Mouse (Mus musculus): ENCODE measurements around the gene Nfkbid.
A peak's percentile ranks its signal among the peaks of the same experiment; 100 is the strongest.

GRCm38 (mm10) chr7:30440697-30441096, 19.2 kb downstream of the Nfkbid start:
- peak; percentile 43 to 85; a peak in 3 of 4 replicates for TF ChIP-seq CTCF (conservative IDR thresholded peaks at IDR 0.05 in 1 of 2, IDR thresholded peaks at IDR 0.05 in 1 of 2; ENCODE audit: low read depth in 2 of 2, low read length in 2 of 2)
- TF ChIP-seq USF1 (IDR thresholded peaks at IDR 0.05; ENCODE audit: low read depth, low read length), result no peak
- peak; percentile 43 for TF ChIP-seq ZC3H11A (IDR thresholded peaks at IDR 0.05; ENCODE audit: low read depth, low read length)
- TF ChIP-seq POLR2A (IDR thresholded peaks at IDR 0.05; ENCODE audit: low read depth, low read length), result no peak
